Mouse (Mus musculus): ENCODE measurements around the gene Smad6. TPM values are rescaled to one million over a fixed set of nuclear protein-coding genes. Genes with fewer than 3 reads are reported as not detected.

The Smad6 gene
- polyA plus RNA-seq, 1 experiment, result 34.5 TPM

DNA sequence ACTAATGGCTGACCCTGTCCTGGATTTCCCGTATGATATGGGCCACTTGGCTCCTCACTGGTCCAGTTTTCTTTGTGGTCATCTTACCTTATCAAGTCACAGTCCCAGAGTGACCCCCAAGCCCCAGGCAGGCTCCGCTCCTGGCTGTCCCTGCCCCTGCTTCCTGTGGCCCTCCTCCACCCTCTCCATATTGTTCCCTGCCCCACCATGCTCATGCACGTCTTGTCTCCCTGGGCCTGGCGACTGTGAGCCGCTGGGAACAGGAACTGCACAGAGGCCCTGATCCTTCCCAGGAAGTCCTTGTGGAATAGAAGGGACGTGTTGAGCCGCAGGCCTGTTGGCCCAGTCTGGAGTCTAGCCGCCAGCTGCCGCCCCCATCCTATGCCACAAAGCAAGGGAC lies 33.3 kb upstream of the Smad6 start:
- no peaks in the 10 kb centered on the region for H3K36me3 ChIP-seq (ENCODE audit: control insufficient read depth, insufficient read depth, low read length)
- H3K27me3 ChIP-seq (ENCODE audit: control insufficient read depth, insufficient read depth, low read length), result no peaks in the 10 kb centered on the region
- TF ChIP-seq CTCF (IDR thresholded peaks at IDR 0.05; ENCODE audit: control insufficient read depth, insufficient read depth, insufficient replicate concordance, low read depth, low read length) (no peak), POLR2A (IDR thresholded peaks at IDR 0.05; ENCODE audit: control insufficient read depth, low read depth, low read length) (no peak)
- H3K4me1 ChIP-seq (ENCODE audit: control insufficient read depth, insufficient read depth, low read length), result peaks cover 7% of the 10 kb centered on the region
- no peak overlapping the region for H3K4me3 ChIP-seq (ENCODE audit: control insufficient read depth, low read depth, low read length)
- H3K27ac ChIP-seq (ENCODE audit: control insufficient read depth, insufficient read depth, low read depth, low read length), result no peak overlapping the region

DNA sequence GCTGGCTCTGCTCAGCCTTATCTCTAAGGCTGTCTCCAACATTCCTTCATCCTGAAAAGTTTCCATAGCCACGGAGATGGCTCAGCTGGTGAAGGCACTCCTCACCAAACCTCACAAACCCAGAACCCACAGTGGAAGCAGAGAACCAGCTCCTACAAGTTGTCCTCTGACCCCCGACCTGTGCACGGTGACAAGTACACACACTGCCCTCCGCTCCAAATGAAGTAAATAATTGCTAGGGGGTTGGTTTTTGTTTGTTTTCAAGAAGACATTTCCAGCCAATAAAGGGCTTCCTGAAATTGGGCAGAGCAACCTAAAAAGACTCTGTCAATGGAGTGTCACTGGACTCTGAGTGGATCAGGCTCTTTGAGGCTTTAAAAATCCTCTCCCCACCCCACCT lies 31.9 kb upstream of the Smad6 start:
- Histone ChIP-seq H3K4me3 (ENCODE audit: control insufficient read depth, low read depth, low read length) (no peak overlapping the region), H3K4me1 (ENCODE audit: control insufficient read depth, insufficient read depth, low read length) (peaks cover 14% of the 10 kb centered on the region), H3K27ac (ENCODE audit: control insufficient read depth, insufficient read depth, low read depth, low read length) (no peak overlapping the region), H3K36me3 (ENCODE audit: control insufficient read depth, insufficient read depth, low read length) (no peaks in the 10 kb centered on the region), H3K27me3 (ENCODE audit: control insufficient read depth, insufficient read depth, low read length) (no peaks in the 10 kb centered on the region)
- TF ChIP-seq POLR2A (IDR thresholded peaks at IDR 0.05; ENCODE audit: control insufficient read depth, low read depth, low read length) (no peak), CTCF (IDR thresholded peaks at IDR 0.05; ENCODE audit: control insufficient read depth, insufficient read depth, insufficient replicate concordance, low read depth, low read length) (no peak)

DNA sequence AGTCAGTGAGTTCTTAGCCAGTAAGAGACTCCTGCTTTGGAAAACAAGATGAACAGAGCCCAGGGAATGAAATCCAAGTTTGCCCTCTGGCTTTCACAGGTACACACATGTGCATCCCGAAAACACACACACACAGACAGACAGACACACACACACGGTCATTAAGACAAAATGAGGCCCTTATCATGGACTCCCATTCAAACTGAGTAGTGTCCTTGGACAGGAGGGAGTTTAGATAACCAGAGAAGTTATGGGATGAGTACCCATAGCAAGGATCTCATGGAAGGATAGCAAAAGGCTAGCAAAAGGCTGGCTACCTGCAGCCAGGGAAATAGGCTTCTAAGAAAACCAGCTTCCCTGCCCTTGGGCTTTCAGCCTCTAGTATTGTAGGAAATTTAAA lies 29.4 kb upstream of the Smad6 start:
- TF ChIP-seq POLR2A (IDR thresholded peaks at IDR 0.05; ENCODE audit: control insufficient read depth, low read depth, low read length) (no peak), CTCF (IDR thresholded peaks at IDR 0.05; ENCODE audit: control insufficient read depth, insufficient read depth, insufficient replicate concordance, low read depth, low read length) (no peak)
- Histone ChIP-seq H3K27ac (ENCODE audit: control insufficient read depth, insufficient read depth, low read depth, low read length) (no peak overlapping the region), H3K27me3 (ENCODE audit: control insufficient read depth, insufficient read depth, low read length) (no peaks in the 10 kb centered on the region), H3K4me3 (ENCODE audit: control insufficient read depth, low read depth, low read length) (peak overlapping the region; percentile 93; the same call in 1 of the 2 replicates), H3K36me3 (ENCODE audit: control insufficient read depth, insufficient read depth, low read length) (no peaks in the 10 kb centered on the region), H3K4me1 (ENCODE audit: control insufficient read depth, insufficient read depth, low read length) (peaks cover 14% of the 10 kb centered on the region)

DNA sequence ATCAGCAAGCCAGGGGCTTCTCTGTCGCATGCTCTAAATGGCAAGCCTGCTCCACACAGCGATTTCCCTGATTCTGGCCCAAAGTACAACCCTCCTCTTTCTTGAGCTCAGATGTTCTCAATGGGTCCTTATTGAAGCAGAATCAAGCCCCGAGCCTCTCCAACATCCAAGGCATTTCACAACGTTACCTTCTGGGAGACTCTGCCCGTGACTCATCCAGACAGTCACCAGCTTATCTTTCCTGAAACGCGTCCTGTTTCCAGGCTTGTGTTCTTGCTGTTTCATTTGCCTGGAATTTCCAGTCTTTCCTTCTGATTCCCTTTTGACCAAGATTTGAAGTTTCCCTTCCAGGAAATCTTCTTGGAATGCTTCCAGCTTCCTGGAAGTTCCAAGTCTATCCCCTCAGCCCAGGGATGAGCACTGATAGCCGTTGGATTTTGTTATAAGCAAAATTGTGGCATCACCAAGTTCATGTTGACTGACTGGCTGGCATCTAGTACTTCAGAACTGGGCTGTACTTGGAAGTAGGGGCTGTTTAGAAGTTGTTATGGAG lies 28.7 kb upstream of the Smad6 start:
- Histone ChIP-seq H3K36me3 (ENCODE audit: control insufficient read depth, insufficient read depth, low read length) (no peaks in the 10 kb centered on the region), H3K27ac (ENCODE audit: control insufficient read depth, insufficient read depth, low read depth, low read length) (peak overlapping the region; percentile 83; the same call in 1 of the 2 replicates), H3K4me1 (ENCODE audit: control insufficient read depth, insufficient read depth, low read length) (peaks cover 14% of the 10 kb centered on the region), H3K4me3 (ENCODE audit: control insufficient read depth, low read depth, low read length) (peak overlapping the region; percentile 93), H3K27me3 (ENCODE audit: control insufficient read depth, insufficient read depth, low read length) (no peaks in the 10 kb centered on the region)
- TF ChIP-seq CTCF (IDR thresholded peaks at IDR 0.05; ENCODE audit: control insufficient read depth, insufficient read depth, insufficient replicate concordance, low read depth, low read length) (no peak), POLR2A (IDR thresholded peaks at IDR 0.05; ENCODE audit: control insufficient read depth, low read depth, low read length) (no peak)

DNA sequence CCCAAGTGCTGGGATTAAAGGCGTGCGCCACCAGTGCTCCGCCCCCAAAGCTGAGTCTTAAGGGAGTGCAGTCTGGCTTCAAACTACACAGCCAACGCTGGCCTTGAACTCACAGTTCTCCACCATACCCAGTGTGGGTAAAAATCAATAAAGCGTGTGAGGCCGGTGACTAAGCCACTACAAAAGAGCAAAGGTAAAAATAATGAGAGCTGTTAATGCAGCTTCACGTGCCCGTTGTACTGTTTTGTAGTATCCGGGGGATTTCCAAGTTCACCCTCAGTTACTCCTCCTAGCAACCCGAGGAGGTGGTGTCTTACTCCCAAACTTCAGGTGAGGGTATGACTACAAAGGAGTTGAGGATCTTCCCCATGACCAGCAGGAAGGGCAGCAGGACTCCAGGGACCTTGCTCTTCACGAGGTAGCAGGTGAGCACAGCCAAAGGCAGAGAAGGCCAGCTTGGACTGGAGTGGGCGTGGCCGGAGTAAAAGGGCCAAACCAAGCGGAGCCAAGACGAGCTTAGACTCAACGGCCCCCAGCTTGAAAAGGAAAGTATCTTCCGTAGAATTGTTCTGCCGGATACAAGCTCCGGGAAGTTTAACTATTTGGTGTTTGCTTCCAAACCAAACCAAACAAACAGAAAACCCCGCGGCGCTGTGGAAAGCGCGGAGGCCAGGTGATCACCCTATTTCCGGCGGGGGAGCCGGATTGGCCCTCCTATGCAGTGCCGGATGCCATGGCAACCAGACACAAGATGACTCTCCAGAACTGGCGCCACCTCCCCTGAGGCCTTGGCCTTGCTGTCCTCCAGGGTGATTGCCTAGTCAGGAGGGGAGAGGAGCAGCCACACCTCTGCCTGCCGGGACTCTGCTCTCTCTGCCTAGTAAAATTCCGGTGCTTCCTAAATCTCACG lies 27.9 kb upstream of the Smad6 start:
- H3K27me3 ChIP-seq (ENCODE audit: control insufficient read depth, insufficient read depth, low read length), result no peaks in the 10 kb centered on the region
- TF ChIP-seq POLR2A (IDR thresholded peaks at IDR 0.05; ENCODE audit: control insufficient read depth, low read depth, low read length) (peak; percentile 62), CTCF (IDR thresholded peaks at IDR 0.05; ENCODE audit: control insufficient read depth, insufficient read depth, insufficient replicate concordance, low read depth, low read length) (peak; percentile 16; the same call in 1 of the 2 replicates)
- peak overlapping the region; percentile 93 for H3K4me3 ChIP-seq (ENCODE audit: control insufficient read depth, low read depth, low read length)
- H3K4me1 ChIP-seq (ENCODE audit: control insufficient read depth, insufficient read depth, low read length), result peaks cover 14% of the 10 kb centered on the region
- H3K36me3 ChIP-seq (ENCODE audit: control insufficient read depth, insufficient read depth, low read length), result no peaks in the 10 kb centered on the region
- peak overlapping the region; percentile 83 for H3K27ac ChIP-seq (ENCODE audit: control insufficient read depth, insufficient read depth, low read depth, low read length)

DNA sequence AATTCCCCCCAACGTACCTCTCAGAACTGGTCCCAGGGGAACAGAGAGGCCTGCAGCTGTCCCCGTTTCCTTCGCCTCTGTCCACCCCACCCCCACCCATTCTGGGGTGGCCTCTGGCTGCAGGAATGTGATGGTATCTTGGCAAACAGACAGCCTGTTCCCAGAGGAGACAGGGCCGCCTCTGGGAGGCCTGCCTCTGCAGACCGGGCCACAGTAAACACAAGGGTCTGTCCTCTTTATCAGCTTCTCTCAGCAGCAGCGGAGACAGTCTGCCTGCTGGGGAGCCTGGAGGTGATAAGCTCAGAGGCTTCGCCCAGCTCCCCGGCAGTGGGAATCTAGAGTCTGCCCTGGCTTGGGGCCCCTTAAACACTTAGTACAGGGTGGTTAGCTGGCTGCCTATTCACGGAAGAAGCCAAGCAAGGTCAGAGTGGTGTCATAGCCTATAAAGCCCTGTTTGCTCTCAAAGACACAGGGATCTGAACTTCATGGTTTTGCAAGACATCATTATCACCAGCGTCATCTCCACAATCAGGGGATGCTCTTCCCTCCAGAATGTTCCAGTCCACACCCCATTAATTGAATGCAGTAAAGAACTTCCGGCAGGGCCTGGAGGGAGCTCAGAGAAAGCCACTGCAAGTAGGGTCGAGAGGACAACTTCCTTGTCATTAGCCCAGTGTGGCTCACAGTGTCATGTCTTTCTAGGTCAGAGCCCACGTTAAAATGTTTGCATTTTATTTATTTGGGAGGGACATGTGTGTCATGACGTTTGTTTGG lies 23.4 kb upstream of the Smad6 start:
- no peak for TF ChIP-seq CTCF (IDR thresholded peaks at IDR 0.05; ENCODE audit: control insufficient read depth, insufficient read depth, insufficient replicate concordance, low read depth, low read length)
- TF ChIP-seq POLR2A (IDR thresholded peaks at IDR 0.05; ENCODE audit: control insufficient read depth, low read depth, low read length), result no peak
- H3K4me1 ChIP-seq (ENCODE audit: control insufficient read depth, insufficient read depth, low read length), result peaks cover 9% of the 10 kb centered on the region
- H3K27me3 ChIP-seq (ENCODE audit: control insufficient read depth, insufficient read depth, low read length), result no peaks in the 10 kb centered on the region
- H3K36me3 ChIP-seq (ENCODE audit: control insufficient read depth, insufficient read depth, low read length), result no peaks in the 10 kb centered on the region
- no peak overlapping the region for H3K27ac ChIP-seq (ENCODE audit: control insufficient read depth, insufficient read depth, low read depth, low read length)
- no peak overlapping the region for H3K4me3 ChIP-seq (ENCODE audit: control insufficient read depth, low read depth, low read length)

DNA sequence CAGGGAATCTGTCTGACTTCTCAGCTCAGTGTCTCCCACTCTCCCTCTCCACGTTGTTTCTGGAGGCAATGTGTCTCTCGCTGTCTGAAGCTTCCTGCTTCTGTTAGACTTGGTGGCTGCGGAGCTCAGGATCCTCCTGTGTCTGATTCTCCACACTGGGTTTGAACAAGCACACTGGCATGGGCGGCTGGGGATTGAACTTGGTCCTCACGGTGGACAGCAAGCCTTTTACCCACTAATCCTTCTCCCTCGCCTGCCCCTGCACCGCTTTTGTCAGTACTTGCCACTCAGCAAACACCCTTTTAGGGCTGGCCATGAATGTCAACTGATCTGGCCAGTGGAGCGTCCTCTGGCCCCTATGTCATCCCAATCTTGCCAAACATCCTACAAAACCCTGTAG lies 22.5 kb upstream of the Smad6 start:
- TF ChIP-seq CTCF (IDR thresholded peaks at IDR 0.05; ENCODE audit: control insufficient read depth, insufficient read depth, insufficient replicate concordance, low read depth, low read length) (no peak), POLR2A (IDR thresholded peaks at IDR 0.05; ENCODE audit: control insufficient read depth, low read depth, low read length) (no peak)
- H3K36me3 ChIP-seq (ENCODE audit: control insufficient read depth, insufficient read depth, low read length), result no peaks in the 10 kb centered on the region
- H3K4me1 ChIP-seq (ENCODE audit: control insufficient read depth, insufficient read depth, low read length), result peaks cover 1% of the 10 kb centered on the region
- H3K4me3 ChIP-seq (ENCODE audit: control insufficient read depth, low read depth, low read length), result no peak overlapping the region
- no peak overlapping the region for H3K27ac ChIP-seq (ENCODE audit: control insufficient read depth, insufficient read depth, low read depth, low read length)
- H3K27me3 ChIP-seq (ENCODE audit: control insufficient read depth, insufficient read depth, low read length), result no peaks in the 10 kb centered on the region

Data from testis, adult 2 months (tissue).